Mouse (Mus musculus) lung, postnatal 25 days (tissue): ENCODE results near the gene Gm38392.
"Not testable (repeated sequence)": the region's sequence is repeated elsewhere in the genome, so short reads cannot be mapped to it uniquely, and the experiment has no call there.

ENCODE experiments used
- DNase-seq: peaks from one replicate; pipeline ENCODE4 v3.0.0; 2022; ENCODE audit warnings: low spot score

Gene Gm38392

DNA sequence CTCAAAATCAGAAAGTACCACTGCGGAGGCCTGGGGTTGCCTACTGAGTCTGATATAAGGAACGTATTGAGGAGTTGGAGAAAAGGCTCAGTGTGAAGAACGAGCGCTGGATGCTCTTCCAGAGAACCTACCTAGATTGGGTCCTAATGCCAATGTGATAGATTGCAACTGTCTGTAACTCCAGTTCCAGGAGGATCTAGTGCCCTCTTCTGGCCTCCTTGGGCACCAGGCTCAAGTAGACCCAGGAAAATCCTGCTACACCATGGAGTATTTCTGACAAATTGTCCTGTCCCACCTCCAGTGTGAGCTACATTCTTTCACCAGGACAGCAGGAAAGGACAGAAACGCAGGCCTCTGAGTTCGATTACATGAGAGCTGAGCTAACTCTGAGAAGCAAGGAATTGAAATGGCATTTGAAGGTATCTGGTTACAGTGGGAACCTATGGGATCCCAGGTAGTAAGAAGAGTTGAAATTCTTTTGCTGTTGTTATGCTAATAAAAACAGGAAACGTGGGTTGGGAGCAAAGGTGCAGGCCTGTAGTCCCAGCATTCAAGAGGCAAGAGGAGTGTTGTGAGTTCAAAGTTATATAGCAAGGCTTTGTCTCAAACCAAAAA is 10.4 kb downstream of the Gm38392 start:
- DNase-seq = peak; percentile 30

GRCm38 (mm10) chr3:88276121-88276520 is 10.9 kb downstream of the Gm38392 start:
- DNase-seq = no peak

GRCm38 (mm10) chr3:88274002-88274401 is 13.0 kb downstream of the Gm38392 start:
- no peak for DNase-seq

GRCm38 (mm10) chr3:88271859-88272258 is 15.2 kb downstream of the Gm38392 start:
- no peak for DNase-seq

DNA sequence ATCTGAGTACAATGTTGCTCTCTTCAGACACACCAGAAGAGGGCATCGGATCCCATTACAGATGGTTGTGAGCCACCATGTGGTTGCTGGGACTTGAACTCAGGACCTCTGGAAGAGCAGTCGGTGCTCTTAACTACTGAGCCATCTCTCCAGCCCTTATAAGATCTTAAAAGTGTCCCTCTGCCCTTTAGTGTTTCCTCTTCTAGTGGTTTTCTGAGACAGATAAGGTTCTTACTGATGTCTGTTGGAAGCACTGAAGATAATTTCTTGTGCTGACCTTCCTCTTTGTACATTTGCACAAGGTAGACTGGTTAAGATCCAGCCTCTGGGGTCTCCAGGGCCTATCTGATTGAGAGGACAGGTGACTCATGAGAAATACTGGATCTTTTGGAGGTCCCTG is 15.7 kb downstream of the Gm38392 start:
- DNase-seq = not testable (repeated sequence)

DNA sequence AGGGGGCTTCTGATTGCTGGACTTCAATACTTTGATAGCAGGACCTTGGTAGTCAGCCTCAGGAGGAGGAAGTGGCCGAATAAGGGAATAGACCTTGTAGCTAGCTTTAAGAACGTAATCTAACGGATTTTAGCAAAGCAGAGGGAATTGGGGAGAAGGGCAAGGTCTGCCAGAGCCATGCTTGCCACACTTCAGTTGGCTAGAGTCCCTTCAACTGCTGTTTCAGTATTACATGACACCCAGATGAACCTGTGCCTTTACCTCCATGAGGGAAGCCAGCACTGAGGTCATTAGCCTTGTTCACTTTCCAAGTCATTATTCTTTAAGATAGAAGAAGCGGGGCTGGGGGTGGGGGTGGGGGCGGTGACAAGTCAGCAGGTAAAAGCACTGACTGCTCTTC is 18.0 kb downstream of the Gm38392 start:
- DNase-seq = no peak

DNA sequence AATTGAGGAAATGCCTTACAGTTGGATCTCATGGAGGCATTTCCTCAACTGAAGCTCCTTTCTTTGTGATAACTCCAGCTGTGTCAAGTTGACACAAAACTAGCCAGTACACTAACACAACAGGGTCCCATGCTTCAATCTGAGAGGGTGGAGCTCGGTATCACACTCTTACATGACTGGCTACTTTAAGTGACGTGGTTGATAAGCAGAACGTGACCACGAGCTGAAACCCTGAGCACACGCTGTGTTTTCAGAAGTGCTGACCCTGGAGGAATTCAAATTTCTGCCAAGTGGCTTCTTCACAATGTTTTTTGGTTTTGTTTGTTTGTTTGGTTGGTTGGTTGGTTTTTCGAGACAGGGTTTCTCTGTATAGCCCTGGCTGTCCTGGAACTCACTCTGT is 19.0 kb downstream of the Gm38392 start:
- DNase-seq = not testable (repeated sequence)

- DNase-seq = no peak
Measured at GRCm38 (mm10) chr3:88262346-88262745, 24.7 kb downstream of the Gm38392 start.

DNA sequence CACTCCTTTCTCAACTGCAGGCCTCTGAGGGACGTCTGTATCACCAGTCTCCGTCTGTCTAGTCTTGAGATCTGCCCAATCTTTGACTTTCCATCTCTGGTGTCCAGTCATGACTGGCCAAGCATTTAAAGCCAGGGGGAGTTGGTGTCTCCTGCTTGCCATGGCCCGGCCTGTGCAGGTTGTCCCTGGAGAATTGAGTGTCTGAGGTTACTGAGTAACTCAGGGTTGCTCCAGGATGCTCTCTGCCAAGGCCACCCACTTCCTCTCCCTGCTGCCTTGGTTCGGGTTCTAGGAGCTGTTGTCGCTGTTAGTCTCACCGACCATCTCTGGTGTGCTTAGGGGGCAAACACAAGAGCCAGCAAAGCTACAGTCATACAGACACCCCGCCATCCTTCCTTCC is 30.6 kb downstream of the Gm38392 start:
- no peak for DNase-seq

GRCm38 (mm10) chr3:88255950-88256349 is 31.1 kb downstream of the Gm38392 start:
- DNase-seq = no peak

DNA sequence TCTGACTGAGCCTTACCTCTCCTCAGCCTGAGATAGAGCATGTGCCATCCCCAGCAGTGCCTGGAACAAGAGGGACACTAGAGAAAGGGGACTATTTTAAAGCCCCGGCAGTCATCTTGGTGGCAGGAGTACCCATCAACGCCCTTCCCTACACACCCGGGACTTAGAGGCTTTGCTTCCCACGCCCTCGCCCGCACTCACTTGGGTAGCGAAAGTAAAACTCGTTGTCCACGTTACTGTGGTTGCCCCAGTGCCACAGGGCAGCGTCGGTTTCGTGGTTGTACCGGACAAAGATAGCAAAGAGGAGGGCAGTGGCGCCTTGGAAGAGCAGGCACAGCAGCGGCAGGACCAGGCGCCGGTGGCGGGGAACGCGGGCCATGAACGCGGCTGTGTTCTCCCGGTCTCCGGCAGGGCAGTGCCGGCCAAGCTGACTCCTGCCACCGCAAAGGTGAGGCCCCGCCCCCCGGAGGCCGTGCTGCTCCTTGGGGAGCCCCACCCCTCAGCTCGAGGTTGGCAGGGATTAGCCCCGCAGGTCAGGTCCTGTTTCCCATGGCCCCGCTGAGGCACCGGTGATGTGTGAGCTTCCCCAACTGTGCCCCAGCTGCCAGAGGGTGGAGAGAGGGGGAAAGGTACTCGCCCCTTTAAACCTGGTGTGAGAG is 32.6 kb downstream of the Gm38392 start, which contains the start of gene Rhbg:
TSS of gene Rhbg (minus strand) at position 442 of the 659 bp plus-strand sequence.
- peak; percentile 76 for DNase-seq

- no peak for DNase-seq
Measured at GRCm38 (mm10) chr3:88252739-88253138, 34.3 kb downstream of the Gm38392 start.

DNA sequence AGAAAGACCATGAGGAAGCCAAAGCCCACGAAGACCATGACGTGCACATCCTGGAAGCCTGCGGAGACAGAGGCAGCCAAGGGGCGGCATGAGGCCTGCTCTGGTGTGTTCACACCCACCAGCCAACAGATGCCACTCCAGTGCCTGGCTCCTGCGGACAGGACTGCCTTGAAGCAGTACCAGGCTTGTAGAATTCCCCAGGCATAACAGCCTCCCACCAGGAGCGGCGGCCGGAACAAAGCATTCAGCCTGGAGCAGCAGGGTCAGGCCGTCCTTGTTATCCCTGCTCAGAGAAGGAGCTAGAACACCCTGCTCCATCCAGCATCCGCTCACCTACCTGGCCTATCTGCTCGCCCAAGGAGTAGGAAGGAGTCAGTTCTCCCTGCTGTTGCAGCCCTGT is 38.6 kb downstream of the Gm38392 start:
- no peak for DNase-seq

- no peak for DNase-seq
Measured at GRCm38 (mm10) chr3:88247666-88248065, 39.3 kb downstream of the Gm38392 start.

- peak; percentile 58 for DNase-seq
Measured at GRCm38 (mm10) chr3:88245811-88246210, 41.2 kb downstream of the Gm38392 start.

DNA sequence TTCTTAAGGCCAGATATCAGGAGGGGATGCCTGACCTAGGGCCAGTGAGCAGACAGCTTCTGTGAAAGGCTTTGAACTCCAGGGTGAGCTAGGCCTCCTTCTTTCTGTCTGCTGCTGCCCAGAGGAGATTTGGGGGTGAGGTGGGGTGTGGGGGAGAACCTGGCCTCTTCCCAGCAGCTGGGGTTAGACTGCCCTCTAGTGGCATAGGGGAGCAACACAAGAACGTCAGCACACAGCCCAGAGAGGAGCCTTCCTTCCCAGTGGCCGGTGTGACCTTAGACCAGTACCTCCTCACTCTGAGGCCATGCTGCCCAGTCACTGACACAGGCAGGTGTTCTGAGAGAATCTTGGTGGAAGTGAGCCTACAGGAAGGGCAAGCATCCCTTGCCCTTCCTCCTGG is 42.9 kb downstream of the Gm38392 start:
- peak; percentile 22 for DNase-seq

DNA sequence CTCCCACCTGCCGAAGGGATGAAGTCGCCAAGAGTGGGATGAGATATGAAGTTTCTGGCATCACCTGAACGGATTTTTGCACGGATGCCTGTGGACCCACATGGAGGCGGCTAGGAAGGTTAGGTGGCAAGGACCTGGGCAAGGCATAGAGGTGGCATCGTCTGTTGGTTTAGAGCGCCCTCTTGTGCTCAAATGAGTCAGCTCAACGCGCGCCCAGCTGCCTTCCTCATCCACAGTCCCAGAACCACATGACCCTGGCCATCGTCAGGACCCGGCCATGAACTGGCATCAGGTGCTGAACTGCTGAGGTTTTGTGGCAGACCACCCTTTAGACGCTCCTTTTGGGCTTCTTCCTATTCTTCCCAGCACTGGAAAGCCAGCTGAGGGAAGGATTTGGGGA is 44.5 kb downstream of the Gm38392 start:
- DNase-seq = peak; percentile 75

DNA sequence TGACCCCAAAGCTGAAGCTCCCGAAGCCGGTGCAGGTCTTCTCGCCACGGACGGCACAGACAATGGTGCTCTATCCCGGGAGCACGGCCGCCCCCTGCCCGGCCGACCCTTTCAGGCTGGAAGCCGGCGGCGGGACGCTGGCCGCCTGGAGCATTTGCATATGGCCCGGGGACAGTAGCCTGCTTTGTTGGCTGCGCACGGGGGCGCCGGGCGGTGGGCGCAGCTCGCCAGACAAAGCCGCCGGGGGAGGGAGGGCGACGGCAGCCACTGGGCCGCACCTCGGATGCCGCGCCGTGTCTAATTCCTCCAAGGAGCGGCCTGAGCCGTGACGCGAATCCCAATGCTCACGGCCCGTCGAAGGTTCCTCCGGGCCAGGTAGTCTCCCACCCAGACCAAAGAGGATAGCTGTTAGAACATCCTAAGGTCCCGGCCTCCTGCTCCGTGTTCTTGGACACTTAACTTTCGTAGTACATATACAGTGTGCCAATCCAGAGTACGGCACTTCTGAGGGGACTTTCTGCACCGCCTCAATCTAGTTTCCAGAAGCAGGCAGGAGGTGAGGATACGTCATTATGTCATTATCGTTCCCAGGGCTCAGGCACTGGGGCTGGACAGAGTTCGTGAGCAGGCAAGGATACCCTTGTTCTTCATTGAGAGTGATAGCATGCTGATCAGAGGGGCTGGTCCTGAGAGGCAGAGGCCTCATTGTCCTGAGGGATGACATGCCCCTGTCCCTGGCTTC is 45.8 kb downstream of the Gm38392 start:
- DNase-seq = no peak

GRCm38 (mm10) chr3:88239446-88239845 is 47.6 kb downstream of the Gm38392 start:
- DNase-seq = no peak

GRCm38 (mm10) chr3:88238866-88239391 is 48.1 kb downstream of the Gm38392 start:
- no peak for DNase-seq

GRCm38 (mm10) chr3:88237556-88238194 is 49.3 kb downstream of the Gm38392 start:
- no peak for DNase-seq

DNA sequence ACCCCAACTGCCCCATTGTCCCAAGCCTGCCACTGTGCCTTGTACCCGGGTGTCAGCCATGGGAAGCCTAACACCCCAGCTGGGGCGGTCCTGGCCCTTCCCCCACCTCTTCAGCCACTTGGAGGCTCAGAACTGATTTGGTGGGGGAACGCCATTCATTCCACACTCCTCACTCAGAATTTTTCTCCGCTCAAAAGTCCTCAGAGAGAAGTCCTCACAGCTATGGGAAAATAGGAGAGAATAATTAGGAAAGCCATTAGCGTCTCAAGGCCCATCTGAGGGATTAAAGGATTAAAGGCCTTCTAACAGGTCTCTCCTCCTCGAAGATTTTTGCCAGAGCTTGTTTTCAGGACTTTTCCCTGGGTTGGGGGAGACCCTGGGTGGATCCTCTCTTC is 49.9 kb downstream of the Gm38392 start:
- no peak for DNase-seq
